Mouse (Mus musculus) liver, embryonic 14.5 days (tissue): ENCODE data around the gene Efnb3. TPM values are rescaled to one million over a fixed set of nuclear protein-coding genes. Genes with fewer than 3 reads are reported as not detected.
A peak's percentile ranks its signal among the peaks of the same experiment; 100 is the strongest.

Experiments
- ATAC-seq: fragments of 200-750 bp; cut with Nextera tagmentation; 2 replicates; pipeline ENCODE4 v1.8.0; 2017; ENCODE audit warnings: moderate number of reproducible peaks, mild to moderate bottlenecking, moderate library complexity; ENCODE audit not compliant: insufficient read depth
- DNase-seq, 3 experiments: peaks; one replicate each; pipeline ENCODE4 v3.0.0-alpha.2; 2012 to 2013; ENCODE audit warnings: low read depth in 3 of 3, low spot score in 3 of 3
- H3K27ac ChIP-seq: fragments of 300-500 bp; sonication (generic); 2 replicates; pipeline ENCODE4 v1.5.1; 2014; ENCODE audit warnings: moderate library complexity, mild to moderate bottlenecking, control low read depth, inconsistent platforms
- H3K27me3 ChIP-seq: fragments of 300-500 bp; sonication (generic); 2 replicates; pipeline ENCODE4 v1.6.1; 2014; ENCODE audit warnings: mild to moderate bottlenecking, low read length, moderate library complexity; ENCODE audit not compliant: control insufficient read depth, insufficient read depth
- H3K36me3 ChIP-seq: fragments of 300-500 bp; sonication (generic); replicated peaks from 2 replicates; pipeline ENCODE4 v1.6.1; 2014; ENCODE audit warnings: low read depth; ENCODE audit not compliant: control insufficient read depth, insufficient read depth
- H3K4me1 ChIP-seq, 2 experiments: fragments of 200-500 bp in 1 of 2; fragments of 300-500 bp in 1 of 2; sonication (generic) in 1 of 2; replicated peaks; 2 replicates each; pipeline ENCODE4 v1.6.1; 2012 to 2014; ENCODE audit warnings: antibody characterized with exemption in 1 of 2, inconsistent platforms in 1 of 2, low read length in 1 of 2; ENCODE audit not compliant: control insufficient read depth in 2 of 2, insufficient read depth in 2 of 2
- H3K4me2 ChIP-seq: fragments of 300-500 bp; sonication (generic); 2 replicates; pipeline ENCODE4 v1.6.1; 2014; ENCODE audit warnings: low read depth, mild to moderate bottlenecking, control low read depth, moderate library complexity
- H3K4me3 ChIP-seq, 2 experiments: fragments of 200-500 bp in 1 of 2; fragments of 300-500 bp in 1 of 2; sonication (generic) in 1 of 2; 2 replicates each; pipeline ENCODE4 v1.5.1; 2012 to 2014; ENCODE audit warnings: low read depth in 2 of 2, low read length in 2 of 2, mild to moderate bottlenecking in 2 of 2, control low read depth in 1 of 2, inconsistent platforms in 1 of 2, moderate library complexity in 1 of 2; ENCODE audit not compliant: insufficient read depth in 1 of 2
- H3K9ac ChIP-seq: fragments of 300-500 bp; sonication (generic); replicated peaks from 2 replicates; pipeline ENCODE4 v1.6.1; 2014; ENCODE audit warnings: mild to moderate bottlenecking, control low read depth, moderate library complexity
- H3K9me3 ChIP-seq: fragments of 300-500 bp; sonication (generic); 2 replicates; pipeline ENCODE4 v1.6.1; 2016; ENCODE audit warnings: low read length, mixed read lengths; ENCODE audit not compliant: control insufficient read depth
- CTCF ChIP-seq: IDR thresholded peaks from 2 replicates; pipeline ENCODE4 v1.5.1; 2016; ENCODE audit warnings: antibody characterized with exemption, low read depth, control low read depth
- EP300 ChIP-seq: IDR thresholded peaks from 2 replicates; pipeline ENCODE4 v1.6.1; 2016; ENCODE audit warnings: antibody characterized with exemption, low read depth
- WGBS: fragments of 180-500 bp; shearing (Covaris S2); extraction: QIAGEN DNeasy Blood & Tissue Kit; methylation state at CpG from one replicate; pipeline ENCODE4 v1.1.7; 2014; ENCODE audit not compliant: insufficient replicate concordance; 5-methylcytosine and 5-hydroxymethylcytosine counted together
- polyA plus RNA-seq, 2 experiments: library from polyadenylated mRNA; depleted of rRNA in 1 of 2; stranded (reverse) in 1 of 2; unstranded in 1 of 2; fragments of >200 nt; fragmentation: Nextera tagmentation in 1 of 2; extraction: Ambion mirVana in 1 of 2; gene quantifications; 2 replicates each; pipeline versions ENCODE4 v1.2.1 to v1.2.3; 2012 to 2014

Efnb3 gene
- polyA plus RNA-seq, 2 experiments, result 0.13 to 1.0 TPM

DNA sequence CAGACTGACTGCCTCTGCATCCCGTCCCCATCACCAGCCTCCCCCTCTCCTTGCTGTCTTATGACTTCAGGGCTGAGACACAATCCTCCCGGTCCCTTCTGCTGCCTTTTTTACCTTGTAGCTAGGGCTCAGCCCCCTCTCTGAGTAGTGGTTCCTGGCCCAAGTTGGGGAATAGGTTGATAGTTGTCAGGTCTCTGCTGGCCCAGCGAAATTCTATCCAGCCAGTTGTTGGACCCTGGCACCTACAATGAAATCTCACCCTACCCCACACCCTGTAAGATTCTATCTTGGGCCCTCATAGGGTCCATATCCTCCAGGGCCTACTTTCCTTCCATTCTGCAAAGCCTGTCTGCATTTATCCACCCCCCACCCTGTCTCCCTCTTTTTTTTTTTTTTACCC lies 31.4 kb upstream of the Efnb3 start:
- peak overlapping the region; percentile 7 for H3K27ac ChIP-seq

GRCm38 (mm10) chr11:69590622-69591021 lies 30.6 kb upstream of the Efnb3 start:
- peak overlapping the region; percentile 66; the same call in 1 of the 2 replicates for H3K27ac ChIP-seq
- WGBS, result 63% methylated on average over 8 of the region's 8 CpGs
- no peaks in the 10 kb centered on the region for H3K27me3 ChIP-seq
- DNase-seq, result no peak
- TF ChIP-seq CTCF (no peak), EP300 (no peak)
- no peak overlapping the region for H3K4me3 ChIP-seq
- H3K9me3 ChIP-seq, result no peaks in the 10 kb centered on the region
- no peak overlapping the region; the same call in 1 of the 2 replicates for H3K9ac ChIP-seq
- peak; percentile 36; the same call in 1 of the 2 replicates for ATAC-seq
- peak overlapping the region; percentile 45 for H3K4me2 ChIP-seq
- H3K4me1 ChIP-seq, result peaks cover 37 to 56% of the 10 kb centered on the region in 2 experiments
- H3K36me3 ChIP-seq, result peaks cover 34% of the 10 kb centered on the region

More for the DNA sequence above, 31.4 kb upstream of the Efnb3 start:
- Histone ChIP-seq H3K9me3 (no peaks in the 10 kb centered on the region), H3K4me2 (no peak overlapping the region), H3K9ac (no peak overlapping the region), H3K4me3 (no peak overlapping the region), H3K36me3 (peaks cover 34% of the 10 kb centered on the region), H3K4me1 (peaks cover 31 to 49% of the 10 kb centered on the region in 2 experiments), H3K27me3 (no peaks in the 10 kb centered on the region)
- WGBS, result 77% methylated on average over 3 of the region's 3 CpGs
- TF ChIP-seq CTCF (no peak), EP300 (no peak)
- ATAC-seq (no peak), DNase-seq (no peak)

DNA sequence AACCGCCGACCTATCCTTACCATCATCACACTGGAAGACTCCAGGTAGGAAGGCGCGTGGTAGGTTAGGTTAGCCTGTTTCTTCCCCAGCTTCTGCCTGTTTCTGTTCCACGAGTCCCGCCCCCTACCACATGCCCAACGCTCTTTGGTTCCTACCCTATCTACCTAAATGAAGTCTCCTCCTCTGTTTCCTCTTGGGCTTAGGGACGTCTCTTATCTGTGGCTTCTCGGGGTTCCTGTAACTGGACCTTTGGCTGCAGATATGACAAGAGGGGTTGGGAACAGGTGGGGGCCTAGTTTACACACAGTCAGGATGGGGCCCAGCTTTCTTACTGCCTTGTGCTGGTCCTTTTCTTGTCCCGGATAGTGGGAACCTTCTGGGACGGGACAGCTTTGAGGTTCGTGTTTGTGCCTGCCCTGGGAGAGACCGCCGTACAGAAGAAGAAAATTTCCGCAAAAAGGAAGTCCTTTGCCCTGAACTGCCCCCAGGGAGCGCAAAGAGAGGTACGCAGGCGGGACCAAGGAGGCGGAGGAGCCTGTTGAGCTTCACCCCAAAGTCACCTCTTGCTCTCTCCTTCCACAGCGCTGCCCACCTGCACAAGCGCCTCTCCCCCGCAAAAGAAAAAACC lies 29.3 kb upstream of the Efnb3 start:
- H3K4me3 ChIP-seq, result no peak overlapping the region
- H3K27ac ChIP-seq, result peak overlapping the region; percentile 66
- peak overlapping the region; percentile 45 for H3K4me2 ChIP-seq

DNA sequence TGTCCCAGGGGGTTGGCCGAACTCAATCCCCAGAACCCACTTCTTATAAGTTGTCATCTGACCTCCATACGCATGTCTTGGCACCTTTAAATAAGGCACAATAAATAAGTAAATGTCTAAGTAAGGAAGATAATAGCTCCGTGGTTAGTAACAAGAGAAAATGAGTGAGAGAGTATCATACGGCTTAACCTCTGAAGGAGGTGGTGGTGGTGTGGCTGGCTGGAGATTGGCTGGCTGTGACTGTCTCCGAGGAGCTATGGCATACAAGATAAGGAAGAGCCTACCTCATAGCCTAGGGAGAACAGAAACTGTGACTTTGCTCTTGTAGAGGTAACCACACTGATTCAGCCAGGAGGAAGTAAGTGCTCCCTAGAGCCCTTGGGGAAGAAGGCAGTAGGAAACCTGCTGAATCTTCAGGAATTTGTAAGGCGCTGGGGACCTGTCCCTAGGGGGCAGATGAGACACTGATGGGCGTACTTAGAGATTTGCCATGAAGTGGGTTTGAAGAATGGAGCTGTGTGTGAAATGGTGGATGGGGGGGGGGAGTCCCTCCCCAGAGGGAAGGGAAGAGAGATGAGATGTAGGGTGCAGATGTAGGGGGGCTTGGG lies 25.8 kb upstream of the Efnb3 start:
- TF ChIP-seq CTCF (0 out of 2 replicates have a peak, but pooled peaks have one; percentile 39), EP300 (peak; percentile 84)
- Histone ChIP-seq H3K36me3 (peaks cover 33% of the 10 kb centered on the region), H3K9me3 (no peaks in the 10 kb centered on the region), H3K4me1 (peaks cover 53 to 69% of the 10 kb centered on the region in 2 experiments), H3K27me3 (no peaks in the 10 kb centered on the region), H3K4me3 (peak overlapping the region; percentile 21 to 35), H3K27ac (peak overlapping the region; percentile 86), H3K4me2 (peak overlapping the region; percentile 65), H3K9ac (peak overlapping the region; percentile 31)
- DNase-seq (peak; percentile 78 to 81 (median 79)), ATAC-seq (peak; percentile 67)
- WGBS, result 26% methylated on average over 7 of the region's 7 CpGs

More for the DNA sequence above, 29.3 kb upstream of the Efnb3 start:
- Histone ChIP-seq H3K9ac (peak overlapping the region; percentile 29), H3K36me3 (peaks cover 34% of the 10 kb centered on the region), H3K9me3 (no peaks in the 10 kb centered on the region), H3K4me1 (peaks cover 50 to 67% of the 10 kb centered on the region in 2 experiments), H3K27me3 (no peaks in the 10 kb centered on the region)
- ATAC-seq (peak; percentile 78), DNase-seq (no peak)
- TF ChIP-seq CTCF (no peak), EP300 (peak; percentile 79)
- 32% methylated on average over 22 of the region's 22 CpGs for WGBS

DNA sequence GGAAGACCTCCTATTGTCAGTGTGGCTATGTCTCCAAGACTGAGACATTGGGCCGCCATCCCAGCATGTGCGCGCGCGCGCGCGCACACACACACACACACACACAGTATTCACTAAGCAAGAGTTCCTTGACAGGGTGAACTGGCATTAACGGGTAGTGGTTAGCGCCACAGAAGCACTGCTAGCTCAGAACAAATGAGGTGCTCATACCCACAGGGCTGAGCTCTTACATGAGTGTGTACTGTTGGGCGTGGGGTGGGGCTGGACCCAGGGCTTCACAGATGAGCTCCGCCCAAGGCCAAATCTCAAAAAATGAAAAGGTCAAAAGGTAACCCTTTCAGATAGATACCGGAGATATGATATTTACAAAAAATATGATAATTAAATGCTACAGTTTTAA lies 24.9 kb upstream of the Efnb3 start:
- no peaks in the 10 kb centered on the region for H3K9me3 ChIP-seq
- H3K27ac ChIP-seq, result peak overlapping the region; percentile 86
- peaks cover 45 to 60% of the 10 kb centered on the region in 2 experiments for H3K4me1 ChIP-seq
- ATAC-seq (no peak), DNase-seq (no peak)
- no peaks in the 10 kb centered on the region for H3K27me3 ChIP-seq
- H3K4me3 ChIP-seq, result no peak overlapping the region; a peak in 1 of 4 replicates
- H3K4me2 ChIP-seq, result peak overlapping the region; percentile 65
- 74% methylated on average over 13 of the region's 13 CpGs for WGBS
- H3K9ac ChIP-seq, result peak overlapping the region; percentile 31
- TF ChIP-seq CTCF (no peak), EP300 (no peak)
- H3K36me3 ChIP-seq, result peaks cover 30% of the 10 kb centered on the region
